Mouse (Mus musculus): ENCODE data around the gene Ubr4.

DNA sequence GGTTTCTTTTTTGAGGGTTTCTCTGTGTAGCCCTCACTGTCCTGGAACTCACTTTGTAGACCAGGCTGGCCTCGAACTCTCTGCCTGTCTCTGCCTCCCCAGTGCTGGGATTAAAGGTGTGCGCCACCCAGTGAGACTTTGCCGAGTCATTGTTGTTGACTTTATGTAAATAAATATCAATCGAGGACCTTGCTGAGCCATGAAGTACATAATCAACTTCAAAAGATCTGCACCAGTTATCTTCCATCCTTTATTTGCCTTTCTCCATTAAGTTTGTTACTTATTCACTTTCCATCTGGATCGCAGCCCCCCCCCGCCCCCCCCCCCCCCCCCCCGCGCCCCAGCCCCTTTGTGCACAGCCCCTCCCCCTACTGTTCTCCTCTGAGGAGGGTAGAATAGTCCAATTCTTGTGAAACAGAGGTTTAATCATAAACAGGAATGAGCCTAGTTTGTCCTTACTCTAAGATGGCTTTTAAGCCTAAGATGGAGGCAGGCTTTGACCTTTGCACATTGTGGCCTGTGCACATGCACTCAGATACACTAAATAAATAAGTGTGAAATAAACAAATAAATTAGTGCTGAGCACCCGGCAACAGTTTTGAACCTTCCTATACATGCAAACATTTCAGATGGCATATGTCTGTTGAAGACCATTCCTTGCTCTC lies 17.6 kb upstream of the Ubr4 start:
- TF ChIP-seq CTCF (IDR thresholded peaks at IDR 0.05; ENCODE audit: extremely low read depth, insufficient read depth, low read length) (no peak), POLR2A (IDR thresholded peaks at IDR 0.05; ENCODE audit: extremely low read depth, insufficient read depth, low read length) (no peak)

Data from cortical plate, adult 2 months (tissue).